Mouse (Mus musculus) ES-Bruce4 (cell line): ENCODE results near the gene Il17rc. TPM values are rescaled to one million over a fixed set of nuclear protein-coding genes. Genes with fewer than 3 reads are reported as not detected.
A peak's percentile ranks its signal among the peaks of the same experiment; 100 is the strongest.

Source experiments
- H3K27ac ChIP-seq: 2 replicates; pipeline ENCODE4 v1.5.1; 2012; ENCODE audit warnings: low read length, inconsistent platforms; ENCODE audit not compliant: insufficient read depth
- H3K27me3 ChIP-seq: 2 replicates; pipeline ENCODE4 v1.6.1; 2012; ENCODE audit warnings: mild to moderate bottlenecking, low read length, inconsistent platforms; ENCODE audit not compliant: control insufficient read depth, poor library complexity, insufficient read depth, severe bottlenecking
- H3K36me3 ChIP-seq: 2 replicates; pipeline ENCODE4 v1.6.1; 2012; ENCODE audit warnings: inconsistent platforms, mild to moderate bottlenecking, low read length, moderate library complexity; ENCODE audit not compliant: control insufficient read depth, poor library complexity, insufficient read depth, severe bottlenecking
- H3K4me1 ChIP-seq: one replicate; pipeline ENCODE4 v1.8.1; 2011; ENCODE audit warnings: low read length; ENCODE audit not compliant: control insufficient read depth, insufficient read depth
- H3K4me3 ChIP-seq: 2 replicates; pipeline ENCODE4 v1.5.1; 2011; ENCODE audit warnings: low read depth, mild to moderate bottlenecking, low read length
- H3K9ac ChIP-seq: 2 replicates; pipeline ENCODE4 v1.6.1; 2012; ENCODE audit warnings: low read depth, mild to moderate bottlenecking, inconsistent platforms; ENCODE audit not compliant: poor library complexity, severe bottlenecking
- H3K9me3 ChIP-seq: replicated peaks from 2 replicates; pipeline ENCODE4 v1.6.1; 2012; ENCODE audit warnings: mild to moderate bottlenecking, low read length, inconsistent platforms; ENCODE audit not compliant: control insufficient read depth, poor library complexity, insufficient read depth, severe bottlenecking
- CTCF ChIP-seq: IDR thresholded peaks from one replicate; pipeline ENCODE4 v1.8.1; 2011; ENCODE audit warnings: low read depth, low read length
- EP300 ChIP-seq: IDR thresholded peaks from 2 replicates; pipeline ENCODE4 v1.6.1; 2011; ENCODE audit warnings: low read depth, low read length; ENCODE audit not compliant: insufficient read depth
- POLR2A ChIP-seq: IDR thresholded peaks from one replicate; pipeline ENCODE4 v1.8.1; 2011; ENCODE audit warnings: low read length; ENCODE audit not compliant: insufficient read depth
- polyA plus RNA-seq: library from polyadenylated mRNA; stranded (reverse); fragments of >200 nt; gene quantifications from 2 replicates; pipeline ENCODE4 v1.2.4, GENCODE M21; 2011; ENCODE audit warnings: low read depth; ENCODE audit not compliant: missing spikeins, insufficient read depth, insufficient read length

The Il17rc gene
- polyA plus RNA-seq, 1 experiment, result 3.3 TPM

- Histone ChIP-seq H3K9me3 (no peaks in the 10 kb centered on the region), H3K27ac (no peak overlapping the region), H3K4me3 (peak overlapping the region; percentile 27), H3K4me1 (no peaks in the 10 kb centered on the region), H3K27me3 (no peaks in the 10 kb centered on the region), H3K36me3 (no peaks in the 10 kb centered on the region), H3K9ac (no peak overlapping the region)
- no peak for TF ChIP-seq EP300
- no peak for TF ChIP-seq POLR2A
- no peak for TF ChIP-seq CTCF
Measured at GRCm38 (mm10) chr6:113472061-113472460, 834 bp downstream of the Il17rc start.

GRCm38 (mm10) chr6:113473246-113473645 is 2.0 kb downstream of the Il17rc start:
- Histone ChIP-seq H3K27me3 (no peaks in the 10 kb centered on the region), H3K9me3 (no peaks in the 10 kb centered on the region), H3K27ac (no peak overlapping the region), H3K9ac (no peak overlapping the region), H3K4me3 (no peak overlapping the region), H3K4me1 (no peaks in the 10 kb centered on the region), H3K36me3 (no peaks in the 10 kb centered on the region)
- TF ChIP-seq CTCF (no peak), EP300 (no peak), POLR2A (no peak)

DNA sequence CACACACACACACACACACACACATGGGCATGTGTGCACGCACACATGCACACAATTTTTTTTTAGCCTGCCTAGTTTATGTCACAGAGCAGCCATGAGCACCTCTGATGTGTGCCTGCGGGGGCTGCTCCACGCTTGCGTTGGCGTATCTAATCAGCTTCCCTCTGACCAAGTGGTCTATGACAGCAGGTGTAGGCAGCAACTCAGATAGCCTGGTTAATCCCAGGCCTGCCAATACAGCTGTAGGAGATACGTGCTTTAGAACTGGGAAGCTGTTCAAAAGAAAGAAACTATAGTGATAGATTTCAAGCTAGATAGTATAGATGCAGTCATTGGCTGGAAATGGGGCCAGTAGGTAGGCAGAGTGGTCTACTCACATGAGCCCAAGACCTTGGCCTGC is 2.5 kb downstream of the Il17rc start:
- TF ChIP-seq EP300 (no peak), POLR2A (no peak), CTCF (no peak)
- Histone ChIP-seq H3K9me3 (no peaks in the 10 kb centered on the region), H3K9ac (no peak overlapping the region), H3K27me3 (no peaks in the 10 kb centered on the region), H3K36me3 (no peaks in the 10 kb centered on the region), H3K4me1 (no peaks in the 10 kb centered on the region), H3K4me3 (no peak overlapping the region), H3K27ac (no peak overlapping the region)

DNA sequence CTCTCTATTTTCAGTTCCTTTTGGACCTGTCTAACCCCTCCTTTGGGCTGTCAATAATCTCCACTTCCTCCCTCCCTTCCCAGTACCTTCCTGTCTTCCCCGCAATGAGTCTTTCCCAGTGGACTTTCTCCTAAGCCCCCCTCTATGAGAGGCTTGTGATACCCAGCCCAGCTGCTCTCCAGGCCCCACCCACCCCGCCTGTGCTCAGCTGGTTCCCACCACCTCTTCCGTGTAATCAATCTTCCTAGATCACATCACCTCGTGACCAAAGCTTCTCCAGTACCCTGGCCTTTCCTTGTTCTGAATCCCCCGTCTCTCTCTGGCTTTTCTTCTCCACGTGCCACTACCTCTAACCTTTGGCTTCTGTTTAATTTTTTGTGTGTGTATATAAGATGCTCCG is 6.1 kb downstream of the Il17rc start:
- no peaks in the 10 kb centered on the region for H3K9me3 ChIP-seq
- TF ChIP-seq EP300 (no peak), CTCF (no peak), POLR2A (no peak)
- H3K27me3 ChIP-seq, result no peaks in the 10 kb centered on the region
- H3K9ac ChIP-seq, result no peak overlapping the region
- H3K4me1 ChIP-seq, result no peaks in the 10 kb centered on the region
- no peak overlapping the region for H3K4me3 ChIP-seq
- H3K36me3 ChIP-seq, result no peaks in the 10 kb centered on the region
- H3K27ac ChIP-seq, result no peak overlapping the region

- no peaks in the 10 kb centered on the region for H3K27me3 ChIP-seq
- H3K36me3 ChIP-seq, result no peaks in the 10 kb centered on the region
- H3K4me1 ChIP-seq, result no peaks in the 10 kb centered on the region
- no peak overlapping the region for H3K9ac ChIP-seq
- no peak for TF ChIP-seq EP300
- no peak for TF ChIP-seq CTCF
- no peak for TF ChIP-seq POLR2A
- no peak overlapping the region for H3K27ac ChIP-seq
- H3K9me3 ChIP-seq, result no peaks in the 10 kb centered on the region
- H3K4me3 ChIP-seq, result no peak overlapping the region
Measured at GRCm38 (mm10) chr6:113478906-113479305, 7.7 kb downstream of the Il17rc start.

- no peak overlapping the region for H3K4me3 ChIP-seq
Measured at GRCm38 (mm10) chr6:113480555-113481373, 9.5 kb downstream of the Il17rc start.

More at GRCm38 (mm10) chr6:113480555-113481373, 9.5 kb downstream of the Il17rc start:
- Histone ChIP-seq H3K9ac (no peak overlapping the region), H3K4me1 (no peaks in the 10 kb centered on the region), H3K27ac (no peak overlapping the region), H3K27me3 (no peaks in the 10 kb centered on the region), H3K36me3 (no peaks in the 10 kb centered on the region), H3K9me3 (no peaks in the 10 kb centered on the region)
- no peak for TF ChIP-seq POLR2A
- no peak for TF ChIP-seq CTCF
- no peak for TF ChIP-seq EP300
